Mouse (Mus musculus) ovary, postnatal 36 days (tissue): ENCODE measurements at regions not wholly inside any gene's neighbourhood (a gene's known extent, or its start where the extent isn't known, plus 50 kb on each side); places are given as distances from the start of the nearest gene placed in this dataset.

Experiments used
- DNase-seq: peaks from one replicate; pipeline ENCODE4 v3.0.0; 2022; ENCODE audit warnings: low spot score, mixed read lengths

- no peak for DNase-seq
These were observed 79.2 kb downstream of the 1700020N01Rik start for GRCm38 (mm10) chr10:21672171-21672570.

- no peak for DNase-seq
These were observed 79.7 kb downstream of the 1700020N01Rik start for GRCm38 (mm10) chr10:21672666-21673065.

- DNase-seq: no peak
These were observed 80.9 kb downstream of the 1700020N01Rik start for GRCm38 (mm10) chr10:21673831-21674230.

GRCm38 (mm10) chr10:21675786-21676185, 82.8 kb downstream of the 1700020N01Rik start:
- no peak for DNase-seq

GRCm38 (mm10) chr10:21677911-21678310, 85.0 kb downstream of the 1700020N01Rik start:
- no peak for DNase-seq

- DNase-seq: no peak
These were observed 85.4 kb downstream of the 1700020N01Rik start for GRCm38 (mm10) chr10:21678372-21678771.

GRCm38 (mm10) chr10:21678811-21679451, 86.0 kb downstream of the 1700020N01Rik start:
- peak; percentile 27 for DNase-seq

GRCm38 (mm10) chr10:21680789-21681188, 87.8 kb downstream of the 1700020N01Rik start:
- DNase-seq: no peak

- no peak for DNase-seq
These were observed 91.5 kb downstream of the 1700020N01Rik start for GRCm38 (mm10) chr10:21684286-21685013.

GRCm38 (mm10) chr10:21685122-21685798, 92.3 kb downstream of the 1700020N01Rik start:
- peak; percentile 30 for DNase-seq

GRCm38 (mm10) chr10:21686060-21686459, 93.1 kb downstream of the 1700020N01Rik start:
- DNase-seq: peak; percentile 7

GRCm38 (mm10) chr10:21687484-21687883, 94.5 kb downstream of the 1700020N01Rik start:
- no peak for DNase-seq

- DNase-seq: no peak
These were observed 95.6 kb downstream of the 1700020N01Rik start for GRCm38 (mm10) chr10:21688513-21688912.

GRCm38 (mm10) chr10:21689847-21690269, 96.9 kb downstream of the 1700020N01Rik start:
- DNase-seq: no peak

- no peak for DNase-seq
These were observed 102.2 kb downstream of the 1700020N01Rik start for GRCm38 (mm10) chr10:21695185-21695584.

- DNase-seq: no peak
These were observed 103.7 kb downstream of the 1700020N01Rik start for GRCm38 (mm10) chr10:21696671-21697070.

GRCm38 (mm10) chr10:21701580-21701979, 108.6 kb downstream of the 1700020N01Rik start:
- no peak for DNase-seq

- DNase-seq: no peak
These were observed 109.2 kb downstream of the 1700020N01Rik start for GRCm38 (mm10) chr10:21702134-21702533.

- DNase-seq: no peak
These were observed 118.9 kb downstream of the 1700020N01Rik start for GRCm38 (mm10) chr10:21711866-21712265.

GRCm38 (mm10) chr10:21712828-21713227, 119.9 kb downstream of the 1700020N01Rik start:
- DNase-seq: no peak

- no peak for DNase-seq
These were observed 122.5 kb downstream of the 1700020N01Rik start for GRCm38 (mm10) chr10:21715436-21715835.

- DNase-seq: no peak
These were observed 125.2 kb downstream of the 1700020N01Rik start for GRCm38 (mm10) chr10:21718189-21718588.

- no peak for DNase-seq
These were observed 131.4 kb downstream of the 1700020N01Rik start for GRCm38 (mm10) chr10:21724351-21724750.
